Mouse (Mus musculus): Measurements from ENCODE around the gene B4galt2. TPM values are rescaled to one million over a fixed set of nuclear protein-coding genes. Genes with fewer than 3 reads are reported as not detected.

Gene B4galt2
- total and polyA plus RNA-seq, 3 experiments = 0.08 to 0.19 TPM; not detected in 1

DNA sequence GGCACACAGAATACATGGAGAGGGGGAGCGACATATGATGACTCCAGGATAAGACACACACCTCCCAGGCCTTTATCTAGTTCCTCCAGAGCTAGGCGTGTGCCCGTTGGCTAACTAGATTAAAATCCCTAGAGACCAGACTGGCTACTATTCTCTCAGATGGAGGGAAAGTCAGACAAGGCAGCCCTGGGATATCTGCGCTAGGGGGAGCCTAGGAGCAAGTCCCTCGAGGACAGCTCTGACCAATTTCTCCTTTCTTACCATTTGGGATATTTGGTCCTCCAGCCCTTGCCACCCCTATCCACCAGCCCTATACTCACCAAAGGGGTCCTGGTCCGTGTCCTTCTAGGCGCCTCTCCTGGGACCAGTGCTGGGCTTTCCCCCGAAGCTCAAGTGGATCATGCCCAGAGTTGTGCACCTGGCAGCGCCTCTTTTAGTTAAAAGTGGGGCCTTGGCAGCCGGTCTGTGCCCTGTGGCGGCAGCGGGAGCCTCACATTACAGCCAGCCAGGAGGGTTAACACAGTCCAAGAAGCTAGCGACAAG, 45.5 kb upstream of the B4galt2 start (continued):
- no peak for TF ChIP-seq USF2 (IDR thresholded peaks at IDR 0.05; ENCODE audit: borderline replicate concordance in 1 of 2, insufficient read depth in 1 of 2, low read depth in 1 of 2, low read length in 2 of 2)

DNA sequence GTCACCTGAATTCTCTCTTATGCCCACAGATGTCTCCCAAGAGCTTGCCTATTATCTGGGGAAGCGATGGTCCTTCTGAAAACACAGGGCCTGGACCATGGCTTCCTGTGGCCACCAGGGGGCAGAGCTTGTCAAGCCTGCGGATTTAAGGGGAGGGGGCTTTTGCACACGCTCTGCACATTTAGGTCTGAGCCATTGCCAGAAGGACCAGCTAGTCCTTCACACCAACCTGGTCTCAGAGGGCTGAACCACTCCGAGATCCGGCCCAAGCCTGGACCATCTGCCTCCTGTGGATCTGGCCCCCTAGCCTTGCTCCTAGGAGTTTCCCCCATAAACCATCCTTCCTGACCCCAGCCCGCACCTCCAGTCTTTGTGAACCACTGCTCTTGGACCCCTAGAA, 44.9 kb upstream of the B4galt2 start:
- H3K9ac ChIP-seq (ENCODE audit: control insufficient read depth, low read depth, low read length, poor library complexity, severe bottlenecking) = no peak overlapping the region
- H3K36me3 ChIP-seq (ENCODE audit: control insufficient read depth in 1 of 2, insufficient read depth in 2 of 2, low read length in 2 of 2) = peaks cover 0 to 9% of the 10 kb centered on the region in 2 experiments; a peak in 2 of 4 replicates
- H3K4me3 ChIP-seq (ENCODE audit: control insufficient read depth in 1 of 2, insufficient read depth in 1 of 2, low read depth in 2 of 2, low read length in 2 of 2) = no peak overlapping the region
- DNase-seq (ENCODE audit: low read depth, low spot score) = peak; percentile 75
- H3K4me1 ChIP-seq (ENCODE audit: control insufficient read depth in 1 of 2, insufficient read depth in 2 of 2, low read length in 2 of 2) = peaks cover 0 to 18% of the 10 kb centered on the region in 2 experiments; a peak in 2 of 4 replicates
- no peak for TF ChIP-seq POLR2AphosphoS5 (IDR thresholded peaks at IDR 0.05; ENCODE audit: borderline replicate concordance, low read depth, low read length)
- TF ChIP-seq USF1 (IDR thresholded peaks at IDR 0.05; ENCODE audit: low read depth, low read length) = no peak
- no peak for TF ChIP-seq TAL1 (IDR thresholded peaks at IDR 0.05; ENCODE audit: low read length)
- TF ChIP-seq SMC3 (IDR thresholded peaks at IDR 0.05; ENCODE audit: low read depth, low read length) = peak; percentile 81
- peak; percentile 52 for TF ChIP-seq RAD21 (IDR thresholded peaks at IDR 0.05; ENCODE audit: low read depth, low read length)
- no peak for TF ChIP-seq EP300 (IDR thresholded peaks at IDR 0.05; ENCODE audit: low read depth in 1 of 2, low read length in 2 of 2)
- TF ChIP-seq ZC3H11A (IDR thresholded peaks at IDR 0.05; ENCODE audit: low read depth, low read length) = peak; percentile 37
- no peak for TF ChIP-seq MXI1 (IDR thresholded peaks at IDR 0.05; ENCODE audit: low read depth, low read length)
- no peak for TF ChIP-seq ZNF384 (IDR thresholded peaks at IDR 0.05; ENCODE audit: low read depth, low read length)
- TF ChIP-seq MYC (IDR thresholded peaks at IDR 0.05; ENCODE audit: low read depth, low read length) = no peak
- TF ChIP-seq JUND (IDR thresholded peaks at IDR 0.05; ENCODE audit: low read depth, low read length) = no peak
- TF ChIP-seq SIN3A (IDR thresholded peaks at IDR 0.05; ENCODE audit: low read length) = no peak
- peak; percentile 89 to 94 (median 89) for TF ChIP-seq CTCF (IDR thresholded peaks at IDR 0.05 in 2 of 3, conservative IDR thresholded peaks at IDR 0.05 in 1 of 3; ENCODE audit: control insufficient read depth in 1 of 3, insufficient read depth in 1 of 3, low read depth in 2 of 3, low read length in 3 of 3, poor library complexity in 1 of 3, severe bottlenecking in 1 of 3)
- TF ChIP-seq MAX (IDR thresholded peaks at IDR 0.05; ENCODE audit: low read length) = no peak
- TF ChIP-seq ZMIZ1 (IDR thresholded peaks at IDR 0.05; ENCODE audit: low read depth, low read length) = no peak
- TF ChIP-seq HCFC1 (IDR thresholded peaks at IDR 0.05; ENCODE audit: low read depth, low read length) = no peak
- no peak for TF ChIP-seq CHD2 (IDR thresholded peaks at IDR 0.05; ENCODE audit: low read length)
- TF ChIP-seq CHD1 (IDR thresholded peaks at IDR 0.05; ENCODE audit: low read depth, low read length) = no peak
- no peak for TF ChIP-seq NELFE (IDR thresholded peaks at IDR 0.05; ENCODE audit: low read depth, low read length)
- TF ChIP-seq TCF12 (IDR thresholded peaks at IDR 0.05; ENCODE audit: low read depth, low read length) = no peak
- TF ChIP-seq RCOR1 (IDR thresholded peaks at IDR 0.05; ENCODE audit: low read depth, low read length) = no peak
- TF ChIP-seq GATA1 (IDR thresholded peaks at IDR 0.05; ENCODE audit: low read depth, low read length) = no peak
- no peaks in the 10 kb centered on the region for H3K9me3 ChIP-seq (replicated peaks; ENCODE audit: insufficient read depth, low read length)
- no peaks in the 10 kb centered on the region for H3K79me2 ChIP-seq (ENCODE audit: control insufficient read depth, insufficient read depth, low read length, poor library complexity)
- H3K27ac ChIP-seq (ENCODE audit: control insufficient read depth, low read depth, low read length) = peak overlapping the region; percentile 24; the same call in 1 of the 2 replicates
- H3K27me3 ChIP-seq (ENCODE audit: control insufficient read depth in 1 of 2, insufficient read depth in 2 of 2, low read length in 2 of 2) = no peaks in the 10 kb centered on the region
